ENCODE assay signal across 8 mouse cellular contexts in the genomic region with DNA sequence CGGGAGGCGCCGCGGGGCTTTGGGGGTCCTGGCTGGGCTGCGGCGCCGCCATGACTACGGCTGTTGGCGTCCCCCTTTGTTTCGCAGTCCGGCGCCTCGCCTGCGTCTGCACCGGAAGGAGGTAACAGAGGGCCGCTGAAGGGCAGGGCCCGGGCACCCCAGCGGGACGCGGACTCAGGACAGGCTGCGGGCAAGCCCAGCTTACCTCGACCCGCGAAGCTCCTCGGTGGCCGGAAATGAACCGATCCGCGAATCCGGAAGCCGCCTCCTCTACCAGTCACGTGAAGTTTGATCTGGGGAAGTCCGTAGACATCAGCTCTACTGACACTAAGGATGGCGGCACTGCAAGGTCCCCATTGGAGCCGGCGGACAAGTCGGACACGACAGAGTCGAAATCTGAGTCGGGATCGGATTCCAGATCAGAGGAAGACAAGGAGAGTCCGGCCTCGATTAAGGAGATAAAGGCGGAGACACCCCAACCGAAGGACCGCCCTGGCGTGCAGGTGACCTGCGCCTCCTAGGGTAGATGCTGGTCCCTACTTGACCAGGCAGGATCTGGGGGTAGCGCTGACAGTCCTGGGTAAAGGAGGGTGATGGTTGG. TPM values are rescaled to one million over a fixed set of nuclear protein-coding genes. Genes with fewer than 3 reads are reported as not detected.
DNase-seq lines count a peak whose midpoint lies in the region; ATAC-seq and TF ChIP-seq lines count a peak whose summit lies in the region.

A gene (plus strand): TSS at position 3 of the 601 bp plus-strand sequence.
A gene (minus strand): TSS at position 408 of the 601 bp plus-strand sequence.

- POLR2A ChIA-PET in Patski (lab: Charles Lee) = interaction anchor here (0.6 to 1.7 kb wide), 3 partner anchors 12 to 165 kb away, joined by 3 to 6 read pairs (median 4); no protein-coding TSS in a partner anchor

- H3K27ac ChIP-seq in hindbrain, embryonic 15.5 days (replicated peaks) = peak within 1 kb of the TSS; percentile 96

- no peak for TF ChIP-seq CTCF in Patski (IDR thresholded peaks at IDR 0.05)

- peak within 1 kb of the TSS; percentile 83 for H3K9ac ChIP-seq in hindbrain, embryonic 15.5 days

- no peaks in the 10 kb centered on the region for H3K27me3 ChIP-seq in Patski
- no peaks in the 10 kb centered on the region for H3K27me3 ChIP-seq in hindbrain, embryonic 15.5 days

- CTCF ChIA-PET in Patski (lab: Charles Lee) = interaction anchor here (2.1 kb wide), 1 partner anchor 162 kb away, joined by 5 read pairs; no protein-coding TSS in a partner anchor

- H3K36me3 ChIP-seq in hindbrain, embryonic 15.5 days = peaks cover 6% of the 10 kb centered on the region; the same call in 1 of the 2 replicates

- DNase-seq in Patski (ENCODE audit: low read depth, low spot score) = peak; percentile 54
- peak; percentile 87 to 88 for DNase-seq in cerebellum, postnatal 14 days
- peak; percentile 69 to 75 for DNase-seq in frontal cortex, postnatal 25 days (ENCODE audit: low spot score in 2 of 2)
- peak; percentile 65 for DNase-seq in left cerebral cortex, adult 11 months (ENCODE audit: low spot score)
- DNase-seq in lung, postnatal 4 days = peak; percentile 87 to 89
- peak; percentile 71 for DNase-seq in retina, postnatal 7 days (ENCODE audit: low read depth, low spot score)
- peak; percentile 73 for DNase-seq in urinary bladder, adult 2 months (ENCODE audit: low spot score)

- H3K4me2 ChIP-seq in hindbrain, embryonic 15.5 days = peak within 1 kb of the TSS; percentile 85

- peak within 1 kb of the TSS; percentile 81 for H3K4me3 ChIP-seq in hindbrain, embryonic 15.5 days

- in situ Hi-C loops in Patski (cut with MboI; ENCODE audit: low pct_unique_long_range_greater_than_20kb) = no loop called here

- 0% methylated on average over 49 of the region's 49 CpGs for WGBS in hindbrain, embryonic 15.5 days

- peak; percentile 68 for ATAC-seq in Patski
- ATAC-seq in hindbrain, embryonic 15.5 days (ENCODE audit: low FRiP score, low read depth) = peak; percentile 94

- no peaks in the 10 kb centered on the region for H3K9me3 ChIP-seq in hindbrain, embryonic 15.5 days

- H3K4me1 ChIP-seq in hindbrain, embryonic 15.5 days (replicated peaks) = peaks cover 11% of the 10 kb centered on the region

RNA-seq across cellular contexts. Expression of the first gene that starts in this region (rescaled TPM):
- 4.8 TPM for polyA plus RNA-seq in Patski (2021)
- polyA plus RNA-seq in hindbrain, embryonic 15.5 days (2015; fragmentation: Nextera tagmentation; extraction: Ambion mirVana) = 7.3 and 7.4 TPM in 2 replicates
- polyA plus RNA-seq in urinary bladder, adult 2 months (2012; rRNA removed) = 3.4 and 4.5 TPM in 2 replicates

RNA-seq across cellular contexts. Expression of the second gene that starts in this region (rescaled TPM):
- polyA plus RNA-seq in Patski (2021) = 98.7 TPM
- 101 and 108 TPM in 2 replicates for polyA plus RNA-seq in hindbrain, embryonic 15.5 days (2015; fragmentation: Nextera tagmentation; extraction: Ambion mirVana)
- 71.0 and 72.5 TPM in 2 replicates for polyA plus RNA-seq in urinary bladder, adult 2 months (2012; rRNA removed)

Comparison
In these comparisons a context has a peak if more than half of its experiments do, and no peak if none do; other contexts are left out.
1. Peak in every context shown above with its lines: DNase-seq, ATAC-seq, H3K4me3 ChIP-seq and H3K27ac ChIP-seq.